Mouse (Mus musculus) kidney, postnatal 4 days (tissue): Measurements from ENCODE around the gene Elovl7.

Experiments
- DNase-seq, 2 experiments: peaks; one replicate each; pipeline ENCODE4 v3.0.0; 2021; ENCODE audit warnings: mixed read lengths in 2 of 2

The Elovl7 gene

GRCm38 (mm10) chr13:108303841-108304240, 89.6 kb downstream of the Elovl7 start:
- no peak for DNase-seq

DNA sequence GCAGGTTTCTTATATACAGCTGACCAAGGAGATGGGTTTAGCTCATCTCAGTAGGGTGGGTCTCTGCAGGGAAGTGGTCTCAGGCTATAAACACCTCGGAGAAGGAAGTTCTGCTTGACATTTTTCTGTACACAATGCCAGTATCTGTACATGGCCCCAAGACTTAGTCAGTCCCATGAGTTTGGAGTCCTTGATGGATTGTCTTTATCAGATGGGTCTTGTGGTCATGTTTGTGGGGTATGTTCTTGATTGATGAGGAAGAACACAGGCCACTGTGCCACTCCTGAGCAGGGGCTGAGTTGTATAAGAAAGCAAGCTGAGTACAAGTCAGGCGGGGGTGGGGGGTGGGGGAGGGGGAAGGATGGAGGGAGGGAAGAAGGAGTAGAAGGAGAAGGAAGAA, 90.5 kb downstream of the Elovl7 start:
- DNase-seq: no peak

DNA sequence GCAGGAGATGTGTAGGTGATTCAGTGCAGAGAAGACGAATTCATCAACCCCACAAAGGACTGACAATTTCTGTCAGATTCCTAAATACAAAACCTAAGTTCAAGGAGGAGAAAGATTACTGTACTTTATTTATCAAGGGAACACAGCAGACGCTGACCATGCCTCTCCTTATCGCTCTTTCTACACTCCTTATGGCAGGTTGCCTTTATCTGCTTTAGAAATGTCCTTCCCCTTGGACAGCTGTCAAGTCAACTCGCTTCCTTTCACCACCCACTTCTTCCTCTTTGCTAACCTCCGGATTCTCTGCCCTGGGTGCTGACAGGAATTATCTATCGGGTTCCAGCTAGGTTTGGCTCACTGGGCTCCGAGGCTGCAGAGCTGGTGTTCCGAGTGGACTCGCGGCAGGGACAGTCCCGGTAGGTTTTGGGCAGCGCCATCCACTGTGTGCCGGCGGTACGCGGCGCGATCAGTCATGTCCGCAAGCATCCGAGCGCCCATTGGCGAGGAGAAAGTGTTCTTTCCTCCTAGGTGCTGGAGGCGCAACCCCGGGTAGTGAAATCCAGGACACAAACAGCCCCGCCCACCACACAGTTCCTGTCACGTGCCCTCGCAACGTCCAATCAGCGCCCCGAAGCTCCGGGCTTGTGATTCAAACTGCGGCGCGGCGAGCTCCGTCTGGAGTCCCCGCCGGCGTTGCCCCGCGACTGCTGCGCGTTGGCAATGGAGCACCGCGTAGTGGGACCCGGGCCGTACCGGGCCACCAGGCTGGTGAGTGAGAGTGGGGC, 101.7 kb downstream of the Elovl7 start, which contains the start of gene Depdc1b:
Gene Depdc1b (plus strand): TSS at position 631 of the 785 bp plus-strand sequence.
- peak; percentile 97 to 98 for DNase-seq

DNA sequence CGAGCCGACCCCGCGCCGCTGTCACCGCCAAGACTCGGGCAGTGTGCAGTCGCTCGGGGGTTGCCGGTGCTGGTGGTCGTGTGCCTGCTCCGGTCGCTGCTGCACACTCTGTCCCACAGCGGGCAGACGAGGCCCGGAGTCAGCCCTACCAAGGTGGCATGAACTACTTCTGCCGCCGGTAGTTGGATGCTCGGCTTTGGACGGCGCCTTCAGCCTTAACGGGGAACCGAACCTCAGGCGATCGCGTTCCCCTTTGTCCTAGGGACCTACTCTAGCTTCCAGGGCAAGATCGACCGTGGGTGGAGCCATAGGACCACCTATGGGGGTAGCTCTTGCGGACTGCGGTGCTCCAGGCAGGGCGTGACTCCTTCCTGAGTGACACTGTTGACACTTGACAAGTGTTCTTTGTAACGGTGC, 102.3 kb downstream of the Elovl7 start:
- DNase-seq: peak in 1 of 2 experiments; percentile 25

GRCm38 (mm10) chr13:108317414-108317813, 103.2 kb downstream of the Elovl7 start:
- no peak for DNase-seq

- no peak for DNase-seq
These were observed 104.8 kb downstream of the Elovl7 start for GRCm38 (mm10) chr13:108319028-108319427.

DNA sequence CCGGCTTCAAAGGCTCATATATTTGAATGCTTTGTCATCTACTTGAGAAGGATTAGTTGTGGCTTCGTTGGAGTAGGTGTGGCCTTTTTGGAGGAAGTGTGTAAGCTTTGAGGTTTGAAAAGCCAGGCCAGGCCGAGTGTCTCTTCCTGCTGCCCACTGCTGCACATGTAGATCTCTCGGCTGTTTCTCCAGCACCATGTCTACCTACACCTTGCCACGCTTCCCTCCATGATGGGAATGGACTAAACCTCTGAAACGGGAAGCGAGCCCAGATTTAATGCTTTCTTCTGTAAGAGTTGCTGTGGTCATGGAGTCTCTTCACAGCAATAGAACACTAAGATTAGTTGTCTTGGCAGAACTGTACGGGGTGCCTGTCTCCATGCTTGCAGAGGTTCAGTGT, 106.0 kb downstream of the Elovl7 start:
- no peak for DNase-seq

GRCm38 (mm10) chr13:108322466-108322865, 108.3 kb downstream of the Elovl7 start:
- DNase-seq: no peak

GRCm38 (mm10) chr13:108323317-108323716, 109.1 kb downstream of the Elovl7 start:
- no peak for DNase-seq

DNA sequence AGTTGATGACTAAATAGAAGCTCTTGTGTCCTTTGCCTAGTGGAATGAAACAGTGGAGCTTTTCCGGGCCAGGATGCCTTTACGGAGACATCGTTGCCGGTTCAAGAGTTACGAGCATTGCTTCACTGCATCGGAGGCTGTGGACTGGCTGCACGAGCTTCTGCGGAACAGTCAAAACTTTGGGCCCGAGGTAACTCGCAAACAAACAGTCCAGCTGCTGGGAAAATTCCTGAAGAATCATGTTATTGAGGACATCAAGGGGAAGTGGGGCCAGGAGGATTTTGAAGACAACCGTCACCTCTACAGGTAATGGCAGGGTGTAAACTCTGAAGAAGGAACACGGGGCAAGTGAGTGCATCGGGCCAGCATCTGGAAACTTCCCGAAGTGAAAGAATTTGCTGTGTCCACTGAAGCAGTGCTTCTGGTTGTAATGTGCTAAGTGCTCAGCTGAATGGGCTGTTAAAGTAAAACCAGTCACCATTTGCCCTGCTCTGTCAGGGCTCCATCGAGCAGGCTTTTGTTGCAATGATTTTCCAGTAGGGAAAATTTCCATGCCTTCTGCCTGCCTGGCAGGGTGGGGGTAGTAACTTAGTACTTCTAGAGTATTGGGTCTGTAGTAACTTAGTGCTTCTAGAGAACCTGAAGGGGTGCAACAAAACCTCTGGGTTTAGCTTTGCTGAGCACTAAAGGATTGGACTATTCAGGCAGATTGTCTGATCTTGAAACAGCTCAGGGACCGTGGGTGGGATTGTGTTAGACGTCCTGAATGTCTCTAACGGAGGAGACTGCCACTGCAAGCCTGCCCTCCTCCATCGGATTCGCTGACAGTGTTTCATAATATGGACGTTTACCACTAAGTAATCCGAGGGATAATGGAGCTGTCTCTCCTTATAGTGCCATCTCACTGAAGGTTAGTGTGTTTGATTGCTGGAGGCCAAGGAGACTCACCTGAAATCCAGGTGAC, 109.9 kb downstream of the Elovl7 start:
- DNase-seq: peak in 1 of 2 experiments; percentile 39

DNA sequence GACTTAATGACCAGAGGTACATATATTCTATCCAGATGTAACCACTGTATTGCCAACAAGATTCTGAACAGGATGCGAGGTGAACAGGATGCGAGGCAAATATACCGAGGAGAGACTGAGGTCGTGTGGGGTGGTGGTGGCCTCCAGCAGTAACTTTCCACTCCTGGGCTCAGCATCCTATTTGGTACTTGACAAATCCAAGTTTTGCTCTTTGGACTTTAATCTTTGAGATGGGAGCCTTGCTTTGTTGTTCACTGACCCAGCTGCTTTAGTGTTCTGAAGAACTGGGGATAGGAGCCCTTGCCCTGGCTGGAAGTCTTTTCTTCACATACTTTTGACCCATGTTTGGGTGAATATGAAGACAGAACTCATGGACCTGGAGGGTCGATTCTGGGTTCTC, 111.7 kb downstream of the Elovl7 start:
- DNase-seq: no peak

- DNase-seq: peak; percentile 72 to 85
These were observed 112.1 kb downstream of the Elovl7 start for GRCm38 (mm10) chr13:108326351-108326750.

GRCm38 (mm10) chr13:108327047-108327446, 112.8 kb downstream of the Elovl7 start:
- DNase-seq: no peak

GRCm38 (mm10) chr13:108328406-108329180, 114.4 kb downstream of the Elovl7 start:
- no peak for DNase-seq

DNA sequence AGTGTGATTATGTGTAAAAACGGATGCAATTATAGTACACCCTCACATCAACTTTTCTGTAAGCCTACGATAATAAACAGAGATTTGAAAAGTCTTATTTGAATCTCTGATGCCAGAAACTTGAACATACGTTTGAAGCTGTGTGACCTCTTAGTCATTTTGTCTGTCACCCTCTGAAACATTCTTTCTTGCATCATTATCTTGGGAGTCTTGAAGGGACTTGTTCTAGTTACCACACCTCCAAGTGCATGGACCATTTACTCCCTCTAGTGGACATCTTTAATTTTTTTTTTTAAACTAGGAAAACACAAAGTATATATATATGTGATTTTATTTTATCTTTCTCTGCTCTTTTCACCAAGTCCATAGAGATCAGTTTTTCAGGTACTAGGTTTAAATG, 115.5 kb downstream of the Elovl7 start:
- no peak for DNase-seq
